ENCODE assay signal across 16 mouse cellular contexts in genomic region chr11:83224750-83225149, GRCm38 (mm10). TPM values are rescaled to one million over a fixed set of nuclear protein-coding genes. Genes with fewer than 3 reads are reported as not detected.
DNase-seq lines count a peak whose midpoint lies in the region; ATAC-seq and TF ChIP-seq lines count a peak whose summit lies in the region.
"Had no signal": no experiment of that assay in that cellular context is flagged by ENCODE, and none has a peak within 500 bp of the region (broad histone marks: within the 10 kb centered on the region; RNA-seq: fewer than 3 reads in every experiment).

No protein-coding gene starts in this region.

- peak overlapping the region; percentile 94 for H3K4me3 ChIP-seq in megakaryocyte, embryonic 14.5 days (replicated peaks)
- peak overlapping the region; percentile 72 for H3K4me3 ChIP-seq in ES-Bruce4 (ENCODE audit: low read depth, low read length)
- H3K4me3 ChIP-seq: embryonic facial prominence, embryonic 10.5 days; forebrain, embryonic 10.5 days; hindbrain, embryonic 12.5 days; left cerebral cortex, adult 2 months; limb, embryonic 15.5 days; midbrain, embryonic 10.5 days had no signal

- no peaks in the 10 kb centered on the region for H3K27me3 ChIP-seq in megakaryocyte, embryonic 14.5 days (replicated peaks)
- H3K27me3 ChIP-seq in ES-Bruce4 (ENCODE audit: control insufficient read depth, insufficient read depth, low read length, poor library complexity, severe bottlenecking), result no peaks in the 10 kb centered on the region; the same call in 1 of the 2 replicates
- H3K27me3 ChIP-seq: hindbrain, embryonic 12.5 days; limb, embryonic 15.5 days had no signal

- TF ChIP-seq CTCF in ES-Bruce4 (IDR thresholded peaks at IDR 0.05; ENCODE audit: low read depth, low read length), result no peak

- no peak for ATAC-seq in megakaryocyte, adult 5-6 weeks (ENCODE audit: poor library complexity, severe bottlenecking)
- ATAC-seq in erythroblast, adult 5-6 weeks (replicated peaks; ENCODE audit: low FRiP score, poor library complexity, severe bottlenecking), result peak; percentile 26; the same call in 1 of the 2 replicates
- 0 out of 2 replicates have a peak, but pooled peaks have one; percentile 17 for ATAC-seq in megakaryocyte progenitor cell, adult 5-6 weeks (replicated peaks; ENCODE audit: poor library complexity)

- no peak for DNase-seq in frontal cortex, adult 2 months (ENCODE audit: extremely low spot score in 1 of 2, low spot score in 1 of 2)
- DNase-seq in adrenal gland, postnatal 25 days, result no peak
- DNase-seq: cerebellum, adult 9-11 months; kidney, adult 18-20 months had no signal

- H3K27ac ChIP-seq in ES-Bruce4 (ENCODE audit: insufficient read depth, low read length), result 0 out of 2 replicates have a peak overlapping the region, but pooled peaks have one; percentile 48
- H3K27ac ChIP-seq: embryonic facial prominence, embryonic 10.5 days; forebrain, embryonic 10.5 days; hindbrain, embryonic 12.5 days; left cerebral cortex, adult 2 months; limb, embryonic 15.5 days; midbrain, embryonic 10.5 days had no signal

- TF ChIP-seq POLR2A in ES-Bruce4 (IDR thresholded peaks at IDR 0.05; ENCODE audit: insufficient read depth, low read length), result no peak

- no peak for TF ChIP-seq EP300 in ES-Bruce4 (IDR thresholded peaks at IDR 0.05; ENCODE audit: insufficient read depth, low read depth, low read length)

- peaks cover 68% of the 10 kb centered on the region for H3K4me1 ChIP-seq in megakaryocyte, embryonic 14.5 days
- no peaks in the 10 kb centered on the region for H3K4me1 ChIP-seq in ES-Bruce4 (ENCODE audit: control insufficient read depth, insufficient read depth, low read length)
- H3K4me1 ChIP-seq: embryonic facial prominence, embryonic 10.5 days; forebrain, embryonic 10.5 days; hindbrain, embryonic 12.5 days; limb, embryonic 15.5 days; midbrain, embryonic 10.5 days had no signal

- H3K9ac ChIP-seq in ES-Bruce4 (ENCODE audit: low read depth, poor library complexity, severe bottlenecking), result peak overlapping the region; percentile 74
- H3K9ac ChIP-seq: hindbrain, embryonic 12.5 days; limb, embryonic 15.5 days had no signal

- H3K36me3 ChIP-seq in megakaryocyte, embryonic 14.5 days (replicated peaks; ENCODE audit: low read length), result peaks cover 40% of the 10 kb centered on the region
- H3K36me3 ChIP-seq in ES-Bruce4 (ENCODE audit: control insufficient read depth, insufficient read depth, low read length, poor library complexity, severe bottlenecking), result no peaks in the 10 kb centered on the region
- H3K36me3 ChIP-seq: embryonic facial prominence, embryonic 10.5 days; forebrain, embryonic 10.5 days; hindbrain, embryonic 12.5 days; limb, embryonic 15.5 days; midbrain, embryonic 10.5 days had no signal

- no peaks in the 10 kb centered on the region for H3K9me3 ChIP-seq in megakaryocyte, embryonic 14.5 days
- H3K9me3 ChIP-seq in ES-Bruce4 (replicated peaks; ENCODE audit: control insufficient read depth, insufficient read depth, low read length, poor library complexity, severe bottlenecking), result 0 out of 2 replicates have a peak, but pooled peaks cover 2% of the 10 kb centered on the region
- H3K9me3 ChIP-seq: embryonic facial prominence, embryonic 10.5 days; forebrain, embryonic 10.5 days; hindbrain, embryonic 12.5 days; limb, embryonic 15.5 days; midbrain, embryonic 10.5 days had no signal

RNA-seq across cellular contexts. Expression of gene Slfn3, which starts 33.6 kb away (rescaled TPM):
- polyA plus RNA-seq in megakaryocyte, embryonic 14.5 days (2012; ENCODE audit: insufficient read depth, low replicate concordance), result 0.07 TPM in 1 of 2 replicates, not detected in the other
- 29.0 and 29.7 TPM in 2 replicates for total RNA-seq in megakaryocyte, adult 5-6 weeks (2015)
- 43.8 and 49.6 TPM in 2 replicates for total RNA-seq in megakaryocyte, adult 5-6 weeks (2017)
- 0.41 and 1.2 TPM in 2 replicates for polyA plus RNA-seq in ES-Bruce4 (2011; ENCODE audit: insufficient read depth, insufficient read length, low read depth, missing spikeins)
- 8.6 and 10.0 TPM in 2 replicates for total RNA-seq in erythroblast, adult 5-6 weeks (2015; ENCODE audit: low replicate concordance)
- 11.9 and 15.3 TPM in 2 replicates for total RNA-seq in erythroblast, adult 5-6 weeks (2017; ENCODE audit: low replicate concordance)
- total RNA-seq in megakaryocyte progenitor cell, adult 5-6 weeks (2015), result 21.3 and 22.2 TPM in 2 replicates
- 26.4 and 30.4 TPM in 2 replicates for total RNA-seq in megakaryocyte progenitor cell, adult 5-6 weeks (2017)
- polyA plus RNA-seq in frontal cortex, adult 2 months (2012; rRNA removed), result 0.57 and 0.60 TPM in 2 replicates
- 2.4 and 4.2 TPM in 2 replicates for total RNA-seq in adrenal gland, postnatal 25 days (2021)
- polyA plus RNA-seq: neural tube, embryonic 11.5 days had no signal

RNA-seq across cellular contexts. Expression of gene Slfn4, which starts 49.8 kb away (rescaled TPM):
- 0.03 TPM in 1 of 2 replicates, not detected in the other for polyA plus RNA-seq in megakaryocyte, embryonic 14.5 days (2012; ENCODE audit: insufficient read depth, low replicate concordance)
- 257 and 290 TPM in 2 replicates for total RNA-seq in megakaryocyte, adult 5-6 weeks (2015)
- total RNA-seq in megakaryocyte, adult 5-6 weeks (2017), result 88.0 and 113 TPM in 2 replicates
- polyA plus RNA-seq in ES-Bruce4 (2011; ENCODE audit: insufficient read depth, insufficient read length, low read depth, missing spikeins), result not detected in 2 replicates
- 52.5 and 75.0 TPM in 2 replicates for total RNA-seq in erythroblast, adult 5-6 weeks (2015; ENCODE audit: low replicate concordance)
- 22.6 and 27.2 TPM in 2 replicates for total RNA-seq in erythroblast, adult 5-6 weeks (2017; ENCODE audit: low replicate concordance)
- 19.0 and 22.5 TPM in 2 replicates for total RNA-seq in megakaryocyte progenitor cell, adult 5-6 weeks (2015)
- 7.9 and 9.8 TPM in 2 replicates for total RNA-seq in megakaryocyte progenitor cell, adult 5-6 weeks (2017)
- 0.04 and 0.08 TPM in 2 replicates for polyA plus RNA-seq in frontal cortex, adult 2 months (2012; rRNA removed)
- 0.24 TPM in 1 of 2 replicates, not detected in the other for total RNA-seq in adrenal gland, postnatal 25 days (2021)
- polyA plus RNA-seq: embryonic facial prominence, embryonic 10.5 days; forebrain, embryonic 10.5 days; hindbrain, embryonic 12.5 days; midbrain, embryonic 10.5 days; neural tube, embryonic 11.5 days had no signal
